Mouse (Mus musculus): ENCODE measurements at regions not wholly inside any gene's neighbourhood (a gene's known extent, or its start where the extent isn't known, plus 50 kb on each side); places are given as distances from the start of the nearest gene placed in this dataset.

DNA sequence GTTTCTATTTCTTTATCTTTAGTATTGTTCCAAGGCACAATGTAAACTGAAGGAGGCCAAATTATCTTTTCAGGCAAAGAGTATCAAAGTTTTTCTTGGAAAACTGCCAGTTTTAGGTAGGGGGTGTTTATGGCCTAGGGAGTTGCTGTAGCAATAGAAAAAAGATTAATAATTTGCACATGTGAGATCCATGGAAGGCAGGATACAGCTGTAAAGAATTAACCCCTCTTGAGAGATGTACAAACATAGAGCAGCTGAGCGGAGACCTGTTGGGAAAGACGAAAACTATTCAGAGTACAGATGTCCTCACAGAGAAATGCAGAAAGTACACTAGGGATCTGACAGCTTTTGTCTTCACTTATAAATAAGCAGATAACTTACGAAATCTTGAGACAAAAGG, 176.8 kb downstream of the Fign start:
- DNase-seq (ENCODE audit: low read depth, low spot score) = peak; percentile 27

DNA sequence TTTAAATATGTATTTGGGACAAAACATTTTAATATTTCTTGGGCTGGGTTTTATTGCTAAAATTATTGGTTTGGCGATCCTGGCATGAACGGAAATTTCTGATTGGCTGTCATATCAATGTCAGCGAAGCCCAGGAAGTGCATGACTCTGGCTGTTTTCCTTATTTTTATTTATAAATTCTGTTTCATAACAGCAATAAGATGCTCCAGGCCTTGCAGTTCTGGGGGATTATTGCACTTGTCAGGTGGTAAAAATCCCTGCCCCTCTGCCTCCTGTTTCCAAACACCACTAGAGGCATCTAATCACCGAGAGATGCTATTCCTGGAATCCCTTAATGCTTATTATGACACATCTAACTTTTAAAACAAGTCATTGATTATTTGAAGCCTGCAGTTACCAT, 177.8 kb downstream of the Fign start:
- DNase-seq (ENCODE audit: low read depth, low spot score) = no peak

DNA sequence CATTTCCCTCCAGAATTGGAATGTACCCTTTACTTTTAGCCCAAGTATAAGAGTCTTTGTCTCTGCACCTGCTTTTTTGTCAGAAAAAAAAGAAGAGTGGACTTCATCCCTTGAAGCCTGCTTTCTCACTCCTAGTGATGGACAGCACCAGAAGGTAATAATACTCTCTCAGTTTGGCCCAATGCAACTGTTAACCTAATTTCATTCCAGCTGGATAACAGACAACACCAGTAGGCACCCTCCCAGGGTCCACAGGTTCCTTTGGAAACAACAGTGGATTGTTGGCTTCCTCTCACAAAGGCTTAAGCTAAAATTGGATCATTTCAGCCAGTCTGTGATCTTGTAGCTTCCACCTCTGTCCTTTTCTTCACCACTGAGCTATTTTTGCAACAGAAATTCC, 197.2 kb downstream of the Fign start:
- no peak for DNase-seq (ENCODE audit: low read depth, low spot score)

DNA sequence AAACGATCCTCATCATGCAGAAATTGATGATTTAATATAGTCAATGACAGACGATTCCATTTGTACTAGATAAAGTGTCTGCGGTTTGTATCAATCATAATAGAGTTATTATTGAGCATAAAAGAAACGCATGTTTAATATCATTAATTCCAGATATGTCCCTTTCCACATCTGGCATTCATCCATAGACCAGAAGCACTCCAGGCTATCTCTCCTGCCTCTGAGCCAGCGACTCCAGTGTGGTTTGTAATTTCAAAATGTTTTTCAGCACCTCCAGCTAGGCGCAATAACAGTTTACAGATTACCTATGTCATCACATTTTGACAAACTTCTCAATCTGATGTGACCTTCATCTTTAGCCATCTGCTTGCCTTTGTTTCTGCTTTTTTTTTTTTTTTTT, 219.4 kb downstream of the Fign start:
- DNase-seq (ENCODE audit: low read depth, low spot score) = no peak

DNA sequence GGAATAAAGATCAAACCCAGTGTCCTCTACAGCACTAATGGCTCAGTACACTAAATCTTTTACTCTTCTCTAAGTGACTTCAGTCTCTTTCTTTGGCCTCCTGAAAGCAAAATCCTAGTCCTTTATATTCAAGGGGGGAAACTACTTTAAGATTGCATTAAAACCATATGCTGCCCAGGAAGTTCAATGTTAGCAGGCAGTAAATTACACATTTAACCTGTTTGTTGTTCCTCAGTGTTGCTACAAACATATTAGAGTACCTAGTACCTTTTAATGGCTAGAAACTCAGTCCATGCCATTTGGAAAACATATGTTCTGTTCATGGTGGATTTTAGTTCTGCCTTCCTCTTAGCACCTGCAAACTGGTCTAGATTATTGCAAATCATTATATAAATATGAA, 220.5 kb downstream of the Fign start:
- no peak for DNase-seq (ENCODE audit: low read depth, low spot score)

DNA sequence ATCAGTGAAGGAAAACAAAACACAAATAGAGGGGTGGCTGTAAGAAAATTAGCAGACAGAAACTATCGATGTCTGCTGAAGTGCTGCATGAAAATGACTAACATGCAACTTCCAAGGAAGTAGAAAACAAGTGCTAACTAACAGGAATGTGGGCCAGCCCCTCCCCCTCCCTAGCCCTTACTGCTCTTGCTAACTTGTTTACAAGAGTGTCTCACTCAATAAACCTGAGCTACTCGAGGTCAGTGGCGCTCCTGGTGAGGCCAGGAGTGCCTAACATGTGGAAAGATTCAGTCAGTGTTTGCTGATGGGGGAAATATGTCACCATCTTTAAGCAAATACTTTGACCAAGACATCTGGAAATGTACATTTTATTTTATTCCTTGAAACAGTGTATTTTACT, 221.5 kb downstream of the Fign start:
- no peak for DNase-seq (ENCODE audit: low read depth, low spot score)

DNA sequence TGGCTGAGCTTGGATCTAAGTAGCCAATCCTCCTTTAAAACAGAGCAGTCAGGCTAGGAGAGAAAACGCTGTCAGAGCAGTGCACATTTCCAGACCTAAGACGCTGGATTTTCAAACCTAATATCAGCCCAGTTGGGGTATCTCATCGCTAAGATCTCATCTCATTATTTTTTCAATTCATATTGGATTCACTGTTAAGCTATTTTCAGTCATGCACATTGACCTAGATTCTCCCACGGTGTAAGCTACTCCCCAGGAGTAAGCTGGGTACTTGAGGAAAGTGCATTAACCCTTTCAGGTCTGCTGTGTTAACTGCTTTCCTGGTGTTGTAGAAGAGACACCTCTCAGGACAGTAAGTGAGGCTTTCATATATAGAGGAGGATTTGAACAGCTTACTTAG, 222.7 kb downstream of the Fign start:
- no peak for DNase-seq (ENCODE audit: low read depth, low spot score)

DNA sequence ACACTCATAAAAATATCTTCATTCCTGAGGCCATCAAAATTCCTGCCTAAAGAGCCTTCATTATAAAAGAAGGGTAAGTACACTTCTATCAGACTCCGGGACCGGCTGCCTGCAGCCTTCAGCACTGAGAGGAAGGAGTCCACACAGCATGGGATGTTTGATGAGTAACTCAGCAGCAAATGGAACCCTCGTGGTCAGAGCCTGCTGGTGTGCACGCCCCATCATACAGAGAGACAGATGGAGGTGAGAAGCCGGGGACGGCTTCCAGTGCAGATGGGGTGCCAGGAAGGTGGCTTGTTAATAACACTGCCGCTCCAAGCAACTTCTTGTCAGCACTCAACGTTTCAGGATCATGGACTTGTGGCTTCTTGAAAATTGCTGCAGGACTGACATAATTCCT, 231.3 kb downstream of the Fign start:
- no peak for DNase-seq (ENCODE audit: low read depth, low spot score)

DNA sequence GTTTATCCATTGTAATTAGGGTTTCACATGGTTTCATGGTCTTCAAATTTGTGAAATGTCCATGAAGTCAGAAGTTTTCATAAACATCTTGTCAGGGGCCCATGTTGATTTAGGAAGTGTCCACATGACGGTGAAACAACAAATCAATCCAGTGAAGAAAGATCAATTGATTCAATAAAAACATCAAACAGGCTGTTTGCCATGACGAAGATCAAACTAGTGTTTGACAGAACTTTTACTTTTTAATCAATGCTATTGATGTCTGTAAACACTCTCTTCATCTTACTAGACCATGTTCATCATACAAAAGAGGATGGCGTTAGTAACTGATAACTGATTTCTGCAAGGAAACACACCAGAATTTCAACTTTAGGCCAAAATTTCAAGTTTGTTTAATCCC, 236.0 kb downstream of the Fign start:
- DNase-seq (ENCODE audit: low read depth, low spot score) = no peak

DNA sequence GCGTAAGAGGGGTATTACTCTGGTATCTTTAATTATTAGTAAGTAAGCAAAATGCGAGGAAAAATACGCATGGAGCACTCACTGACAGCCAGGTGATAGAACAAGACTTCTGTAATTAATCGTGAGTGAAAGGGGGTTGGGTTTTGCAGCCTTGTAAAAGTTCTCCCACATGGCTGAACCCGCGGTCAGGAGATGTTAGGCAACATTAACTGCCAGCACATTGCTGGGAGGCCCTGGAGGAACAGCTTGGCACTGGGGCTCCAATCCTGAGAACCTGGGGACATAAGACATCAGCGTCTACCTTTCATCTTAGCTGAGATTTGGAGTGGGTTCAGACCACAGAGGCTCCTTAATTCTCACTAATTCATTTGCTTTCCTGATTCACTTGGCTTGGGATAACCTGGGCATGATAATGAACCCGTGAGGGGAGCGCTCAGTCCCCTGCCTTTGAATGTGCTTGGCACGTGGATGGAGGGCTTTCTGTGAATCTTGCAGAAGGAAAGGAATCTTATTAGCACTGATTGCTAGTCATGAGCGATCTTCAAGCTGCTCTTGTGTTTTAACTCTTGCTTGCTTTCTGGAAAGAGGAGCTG, 241.3 kb downstream of the Fign start:
- no peak for DNase-seq (ENCODE audit: low read depth, low spot score)

DNA sequence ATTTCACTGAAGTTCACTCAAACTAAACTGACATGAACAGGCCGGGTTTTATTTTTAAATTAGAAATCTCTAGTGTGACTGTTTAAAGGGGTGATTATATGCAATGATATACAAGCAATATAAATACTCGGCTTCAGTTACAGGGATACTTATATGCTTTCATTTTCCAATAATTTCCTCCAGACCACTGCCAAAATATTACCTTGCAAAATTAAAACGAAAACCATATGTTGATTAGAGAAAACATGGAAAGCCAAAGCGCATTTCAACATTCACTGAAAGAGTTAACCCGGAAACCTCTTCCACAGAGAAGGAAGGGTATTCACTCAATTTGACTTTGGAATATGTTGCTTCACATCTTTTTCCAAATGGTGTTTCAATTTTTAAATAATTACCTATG, 242.4 kb downstream of the Fign start:
- DNase-seq (ENCODE audit: low read depth, low spot score) = no peak

DNA sequence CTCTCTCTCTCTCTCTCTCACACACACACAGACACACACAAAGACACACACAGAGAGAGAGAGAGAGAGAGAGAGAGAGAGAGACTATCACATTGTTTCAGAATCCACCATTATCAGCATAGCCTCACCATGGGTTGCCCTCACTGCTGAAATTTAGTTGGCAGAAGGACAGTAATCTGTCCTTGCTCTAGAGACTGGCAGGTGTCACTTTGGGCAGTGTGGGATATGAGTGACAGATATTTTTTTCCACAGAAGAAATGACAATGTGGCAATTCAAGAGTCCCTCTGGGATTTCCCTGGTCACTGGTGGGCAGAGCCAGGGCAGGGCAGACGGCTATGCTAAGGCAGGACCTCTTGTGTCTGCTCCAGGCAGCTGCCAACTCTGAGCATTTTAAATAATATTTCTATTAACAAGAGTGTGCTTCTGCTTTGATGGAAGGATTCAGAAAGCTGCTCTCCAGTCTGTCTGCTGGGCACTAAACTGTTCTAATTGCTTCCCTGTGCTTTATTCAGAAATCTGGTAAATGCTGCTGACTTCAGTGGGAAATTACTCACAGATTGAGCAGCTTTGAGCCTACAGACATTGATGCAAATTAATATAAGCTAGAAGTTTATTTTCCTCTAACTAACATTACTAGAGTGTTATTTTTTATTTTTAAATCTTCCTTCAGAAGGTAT, 243.5 kb downstream of the Fign start:
- no peak for DNase-seq (ENCODE audit: low read depth, low spot score)

DNA sequence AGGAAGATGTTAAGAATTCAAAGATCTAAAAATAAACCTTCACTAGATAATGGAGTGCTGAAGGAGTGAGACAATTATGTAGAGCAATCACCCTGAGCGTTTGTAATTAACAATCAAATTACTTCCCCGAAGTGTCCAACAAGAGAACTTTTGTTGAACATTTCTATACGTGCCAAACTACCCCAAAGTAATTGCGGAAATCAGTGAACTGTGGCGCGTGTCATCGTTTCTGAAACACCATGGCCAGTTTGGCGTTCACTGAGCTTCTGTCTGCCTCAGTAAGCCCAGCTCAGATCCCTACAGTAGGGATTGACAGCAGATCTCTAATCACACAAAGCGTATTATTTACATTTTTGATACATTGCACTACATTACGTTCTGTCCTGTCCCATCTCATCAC, 244.6 kb downstream of the Fign start:
- DNase-seq (ENCODE audit: low read depth, low spot score) = no peak

DNA sequence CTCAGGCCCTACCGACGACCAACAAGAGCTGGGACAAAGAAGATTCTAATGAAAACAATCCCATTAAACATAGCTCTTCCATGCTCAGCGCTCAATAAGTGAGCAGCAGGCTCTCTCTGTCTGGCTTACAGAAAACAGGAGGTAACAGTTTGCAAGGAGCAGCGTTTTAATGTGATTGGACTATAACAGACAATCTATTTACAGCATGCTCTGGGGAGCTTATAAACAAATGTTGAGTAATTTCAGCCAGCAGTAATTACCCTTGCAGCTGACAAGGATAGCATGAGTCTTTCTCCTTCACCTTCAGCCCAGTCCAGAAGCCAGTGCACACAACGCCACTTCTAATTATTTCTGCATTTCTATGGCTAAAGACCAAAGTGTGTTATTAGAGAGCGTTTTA, 245.6 kb downstream of the Fign start:
- DNase-seq (ENCODE audit: low read depth, low spot score) = no peak

DNA sequence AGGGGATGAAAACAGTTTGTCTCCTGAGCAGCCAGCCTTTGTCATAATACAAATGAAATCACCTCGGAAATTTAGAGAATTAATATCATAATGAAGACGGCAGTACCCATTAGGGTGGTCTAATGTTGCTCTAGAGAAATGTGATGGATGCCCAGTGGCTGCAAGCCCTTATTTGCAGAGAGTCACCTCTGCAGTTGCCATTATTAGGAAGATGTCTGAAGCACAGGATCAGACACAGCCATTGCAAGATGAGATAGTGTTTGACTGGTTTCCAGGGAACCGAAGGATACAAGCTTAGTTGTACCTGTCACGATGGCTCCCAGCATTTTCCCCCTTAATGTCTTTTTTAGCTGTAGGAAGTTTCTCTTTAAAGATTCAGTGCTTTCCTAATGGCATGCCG, 247.8 kb downstream of the Fign start:
- no peak for DNase-seq (ENCODE audit: low read depth, low spot score)

DNA sequence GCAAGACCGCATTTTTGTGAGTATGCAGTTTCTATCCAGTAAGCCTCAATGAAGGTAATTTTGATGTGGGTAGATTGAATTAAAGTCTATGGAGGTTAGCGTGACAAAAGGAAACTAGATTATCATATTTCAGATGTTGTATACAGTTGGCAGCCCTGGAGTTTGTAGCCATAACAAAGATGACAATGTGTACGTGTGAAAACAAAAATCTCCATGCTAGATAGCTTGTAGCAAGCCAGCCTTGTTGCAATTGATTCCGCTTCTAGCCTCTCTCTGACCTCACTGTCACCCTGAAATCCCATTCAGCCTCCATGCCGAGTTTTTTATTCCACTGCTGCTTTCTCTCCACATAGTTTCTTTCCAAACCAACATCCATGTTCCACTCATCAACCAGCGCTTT, 248.4 kb downstream of the Fign start:
- DNase-seq (ENCODE audit: low read depth, low spot score) = no peak

DNA sequence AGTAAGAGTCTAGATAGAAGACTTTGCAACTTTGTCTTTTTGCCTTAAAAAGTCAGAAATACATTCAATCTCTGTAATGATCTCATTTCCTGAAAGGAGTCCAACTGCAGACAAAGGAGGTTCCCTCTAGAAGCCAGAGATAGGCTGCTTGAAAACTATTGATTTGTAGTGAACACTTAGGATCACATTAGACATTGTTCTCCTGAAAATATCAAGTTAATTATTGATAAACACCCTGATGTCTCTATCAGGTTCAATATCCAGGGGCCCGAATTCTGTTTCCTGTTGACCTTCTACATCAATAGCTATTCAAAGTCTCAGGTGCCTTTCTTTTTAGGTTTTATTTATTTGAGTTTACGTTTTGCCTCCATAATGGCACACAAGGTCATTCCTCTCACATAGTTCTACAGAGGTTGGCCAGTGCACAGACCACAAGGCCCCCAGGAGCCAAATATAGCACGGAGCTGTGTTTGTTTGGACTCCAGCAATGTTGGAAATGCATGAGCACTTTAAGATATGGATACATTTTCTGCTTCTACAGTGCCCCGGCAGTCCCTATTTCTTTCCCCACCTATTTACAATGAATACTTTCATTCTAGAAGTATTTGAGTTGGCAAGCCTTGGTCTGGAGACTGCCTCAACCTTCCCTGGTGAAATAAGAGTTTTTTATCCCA, 265.7 kb downstream of the Fign start:
- no peak for DNase-seq (ENCODE audit: low read depth, low spot score)

DNA sequence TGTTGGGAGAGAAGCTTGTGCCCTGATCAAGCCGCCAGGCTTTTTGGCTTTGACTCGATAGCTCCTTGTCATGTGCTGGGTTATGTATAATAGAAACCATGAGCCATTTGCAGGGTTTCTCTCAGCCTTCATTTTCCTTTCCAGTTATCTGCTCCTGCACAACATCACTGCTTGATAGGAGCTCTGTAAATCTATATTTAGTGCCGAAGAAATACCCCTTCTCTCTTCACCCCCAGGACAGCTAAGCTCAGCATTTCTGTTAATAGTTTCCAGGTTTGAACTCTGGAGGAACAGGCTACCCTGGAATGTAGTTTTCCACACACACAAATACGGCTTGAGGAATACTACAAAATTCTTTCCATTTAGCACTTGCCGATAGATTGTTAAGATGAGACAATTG, 267.4 kb downstream of the Fign start:
- DNase-seq (ENCODE audit: low read depth, low spot score) = no peak

DNA sequence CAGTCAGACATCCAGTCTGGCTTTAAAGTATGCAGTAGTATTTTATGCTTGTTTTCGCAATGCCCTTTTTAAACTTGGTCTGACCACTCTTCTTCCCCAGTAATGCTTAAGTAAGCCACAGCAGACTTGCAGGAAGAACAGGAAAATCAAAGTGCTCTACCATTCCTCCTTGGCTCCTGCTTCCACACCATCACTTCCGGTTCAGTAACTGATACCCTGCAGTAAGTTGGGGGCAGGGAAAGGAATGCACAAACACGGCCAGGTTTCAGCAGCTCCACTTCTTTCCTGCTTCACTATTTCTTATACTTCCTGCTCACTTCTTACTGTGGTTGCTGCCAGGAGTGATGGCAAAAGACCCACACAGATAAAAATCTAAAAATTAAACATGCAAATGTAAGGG, 269.2 kb downstream of the Fign start:
- no peak for DNase-seq (ENCODE audit: low read depth, low spot score)

DNA sequence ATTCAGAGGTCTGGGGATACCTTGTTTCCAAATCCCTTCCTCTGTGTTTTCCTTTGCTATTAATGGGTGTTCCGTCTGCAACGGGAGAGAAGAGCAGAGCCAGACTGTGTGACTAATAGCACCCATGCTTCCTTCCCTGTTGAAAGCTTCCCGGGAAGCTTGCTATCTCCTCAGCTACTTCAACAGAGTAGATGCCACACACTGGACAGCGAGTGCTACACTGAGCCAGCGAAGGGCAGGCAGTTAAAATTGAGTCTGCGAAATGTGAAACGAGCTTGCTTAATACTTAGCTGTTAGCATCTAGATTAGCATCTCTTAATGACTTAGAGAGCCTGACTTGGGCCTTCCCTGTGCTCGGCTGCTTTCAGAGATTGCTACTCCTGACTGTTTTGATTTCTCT, 278.4 kb downstream of the Fign start:
- no peak for DNase-seq (ENCODE audit: low read depth, low spot score)
